Mouse (Mus musculus): Measurements from ENCODE around the gene Plg. TPM values are rescaled to one million over a fixed set of nuclear protein-coding genes. Genes with fewer than 3 reads are reported as not detected.

Plg gene
- polyA plus RNA-seq, 1 experiment from 2014 or later: 0.16 TPM

GRCm38 (mm10) chr17:12388239-12388638, 9.8 kb downstream of the Plg start:
- Histone ChIP-seq H3K27ac (no peak overlapping the region), H3K27me3 (0 out of 2 replicates have a peak, but pooled peaks cover 4% of the 10 kb centered on the region), H3K4me1 (replicated peaks) (no peaks in the 10 kb centered on the region), H3K9me3 (replicated peaks) (no peaks in the 10 kb centered on the region), H3K9ac (no peak overlapping the region), H3K4me2 (no peak overlapping the region), H3K36me3 (no peaks in the 10 kb centered on the region), H3K4me3 (no peak overlapping the region)
- ATAC-seq (replicated peaks; ENCODE audit: insufficient number of reproducible peaks, insufficient read depth, low FRiP score, low read depth): no peak
- 86% methylated on average over 7 of the region's 7 CpGs for WGBS

GRCm38 (mm10) chr17:12396163-12396677, 17.8 kb downstream of the Plg start:
- Histone ChIP-seq H3K4me1 (replicated peaks) (no peaks in the 10 kb centered on the region), H3K27ac (no peak overlapping the region), H3K4me2 (no peak overlapping the region), H3K9me3 (replicated peaks) (no peaks in the 10 kb centered on the region), H3K9ac (no peak overlapping the region), H3K4me3 (no peak overlapping the region), H3K36me3 (no peaks in the 10 kb centered on the region), H3K27me3 (no peaks in the 10 kb centered on the region)
- 87% methylated on average over 9 of the region's 9 CpGs for WGBS
- ATAC-seq (replicated peaks; ENCODE audit: insufficient number of reproducible peaks, insufficient read depth, low FRiP score, low read depth): no peak

- H3K36me3 ChIP-seq: no peaks in the 10 kb centered on the region
- no peak overlapping the region for H3K4me2 ChIP-seq
- no peak for ATAC-seq (replicated peaks; ENCODE audit: insufficient number of reproducible peaks, insufficient read depth, low FRiP score, low read depth)
- peaks cover 8% of the 10 kb centered on the region; the same call in 1 of the 2 replicates for H3K9me3 ChIP-seq (replicated peaks)
- 63% methylated on average over 7 of the region's 7 CpGs for WGBS
- 0 out of 2 replicates have a peak, but pooled peaks cover 2% of the 10 kb centered on the region for H3K4me1 ChIP-seq (replicated peaks)
- H3K9ac ChIP-seq: no peak overlapping the region
- H3K4me3 ChIP-seq: no peak overlapping the region
- no peak overlapping the region for H3K27ac ChIP-seq
- H3K27me3 ChIP-seq: no peaks in the 10 kb centered on the region
Observed at GRCm38 (mm10) chr17:12403420-12403819, 25.0 kb downstream of the Plg start.

GRCm38 (mm10) chr17:12409346-12409944, 31.0 kb downstream of the Plg start:
- Histone ChIP-seq H3K4me2 (no peak overlapping the region), H3K9ac (no peak overlapping the region), H3K9me3 (replicated peaks) (peaks cover 8% of the 10 kb centered on the region; the same call in 1 of the 2 replicates), H3K4me3 (no peak overlapping the region), H3K4me1 (replicated peaks) (peaks cover 12% of the 10 kb centered on the region), H3K27ac (no peak overlapping the region), H3K36me3 (no peaks in the 10 kb centered on the region), H3K27me3 (no peaks in the 10 kb centered on the region)
- WGBS: 70% methylated on average over 11 of the region's 11 CpGs
- no peak for ATAC-seq (replicated peaks; ENCODE audit: insufficient number of reproducible peaks, insufficient read depth, low FRiP score, low read depth)

- Histone ChIP-seq H3K9ac (no peak overlapping the region), H3K27ac (peak overlapping the region; percentile 31), H3K4me2 (no peak overlapping the region), H3K4me1 (replicated peaks) (peaks cover 21% of the 10 kb centered on the region), H3K27me3 (no peaks in the 10 kb centered on the region), H3K9me3 (replicated peaks) (no peaks in the 10 kb centered on the region), H3K36me3 (no peaks in the 10 kb centered on the region), H3K4me3 (no peak overlapping the region)
- WGBS: 45% methylated on average over 10 of the region's 10 CpGs
- ATAC-seq (replicated peaks; ENCODE audit: insufficient number of reproducible peaks, insufficient read depth, low FRiP score, low read depth): peak; percentile 59; the same call in 1 of the 2 replicates
Observed at GRCm38 (mm10) chr17:12412181-12412890, 33.9 kb downstream of the Plg start.

- H3K4me3 ChIP-seq: no peak overlapping the region
- no peak overlapping the region for H3K9ac ChIP-seq
- no peak for ATAC-seq (replicated peaks; ENCODE audit: insufficient number of reproducible peaks, insufficient read depth, low FRiP score, low read depth)
- peaks cover 21% of the 10 kb centered on the region for H3K4me1 ChIP-seq (replicated peaks)
- peak overlapping the region; percentile 31 for H3K27ac ChIP-seq
- H3K4me2 ChIP-seq: no peak overlapping the region
- no peaks in the 10 kb centered on the region for H3K36me3 ChIP-seq
- no peaks in the 10 kb centered on the region for H3K27me3 ChIP-seq
- 68% methylated on average over 3 of the region's 3 CpGs for WGBS
- no peaks in the 10 kb centered on the region for H3K9me3 ChIP-seq (replicated peaks)
Observed at GRCm38 (mm10) chr17:12412891-12413237, 34.5 kb downstream of the Plg start.

GRCm38 (mm10) chr17:12415031-12415735, 36.8 kb downstream of the Plg start:
- ATAC-seq (replicated peaks; ENCODE audit: insufficient number of reproducible peaks, insufficient read depth, low FRiP score, low read depth): no peak; the same call in 1 of the 2 replicates
- no peak overlapping the region for H3K4me3 ChIP-seq
- H3K4me2 ChIP-seq: no peak overlapping the region
- no peaks in the 10 kb centered on the region for H3K36me3 ChIP-seq
- peak overlapping the region; percentile 13 for H3K27ac ChIP-seq
- H3K9ac ChIP-seq: no peak overlapping the region
- H3K27me3 ChIP-seq: no peaks in the 10 kb centered on the region
- H3K9me3 ChIP-seq (replicated peaks): no peaks in the 10 kb centered on the region
- 46% methylated on average over 15 of the region's 15 CpGs for WGBS
- H3K4me1 ChIP-seq (replicated peaks): peaks cover 21% of the 10 kb centered on the region

GRCm38 (mm10) chr17:12415741-12416140, 37.3 kb downstream of the Plg start:
- no peaks in the 10 kb centered on the region for H3K36me3 ChIP-seq
- peaks cover 22% of the 10 kb centered on the region for H3K4me1 ChIP-seq (replicated peaks)
- no peaks in the 10 kb centered on the region for H3K27me3 ChIP-seq
- H3K4me3 ChIP-seq: no peak overlapping the region
- ATAC-seq (replicated peaks; ENCODE audit: insufficient number of reproducible peaks, insufficient read depth, low FRiP score, low read depth): no peak
- 57% methylated on average over 5 of the region's 5 CpGs for WGBS
- H3K27ac ChIP-seq: peak overlapping the region; percentile 13
- no peaks in the 10 kb centered on the region for H3K9me3 ChIP-seq (replicated peaks)
- H3K4me2 ChIP-seq: no peak overlapping the region
- H3K9ac ChIP-seq: no peak overlapping the region

GRCm38 (mm10) chr17:12416250-12416895, 38.0 kb downstream of the Plg start:
- H3K27ac ChIP-seq: no peak overlapping the region
- H3K9me3 ChIP-seq (replicated peaks): no peaks in the 10 kb centered on the region
- H3K4me1 ChIP-seq (replicated peaks): peaks cover 24% of the 10 kb centered on the region
- no peak overlapping the region for H3K4me3 ChIP-seq
- 39% methylated on average over 6 of the region's 6 CpGs for WGBS
- no peaks in the 10 kb centered on the region for H3K36me3 ChIP-seq
- no peak overlapping the region for H3K4me2 ChIP-seq
- ATAC-seq (replicated peaks; ENCODE audit: insufficient number of reproducible peaks, insufficient read depth, low FRiP score, low read depth): 0 out of 2 replicates have a peak, but pooled peaks have one; percentile 29
- H3K27me3 ChIP-seq: no peaks in the 10 kb centered on the region
- H3K9ac ChIP-seq: no peak overlapping the region

- Histone ChIP-seq H3K4me3 (no peak overlapping the region), H3K27me3 (no peaks in the 10 kb centered on the region), H3K4me2 (no peak overlapping the region), H3K4me1 (replicated peaks) (peaks cover 24% of the 10 kb centered on the region), H3K27ac (no peak overlapping the region), H3K9ac (no peak overlapping the region), H3K9me3 (replicated peaks) (no peaks in the 10 kb centered on the region), H3K36me3 (no peaks in the 10 kb centered on the region)
- 57% methylated on average over 19 of the region's 19 CpGs for WGBS
- ATAC-seq (replicated peaks; ENCODE audit: insufficient number of reproducible peaks, insufficient read depth, low FRiP score, low read depth): no peak
Observed at GRCm38 (mm10) chr17:12419491-12420079, 41.2 kb downstream of the Plg start.

Data from heart, embryonic 15.5 days (tissue).